Mouse (Mus musculus) retina, embryonic 14.5 days (tissue): ENCODE data around the gene Stra6l.

Experiments used
- DNase-seq: peaks from one replicate; pipeline ENCODE4 v3.0.0-alpha.2; 2015; ENCODE audit warnings: low spot score

Stra6l gene

DNA sequence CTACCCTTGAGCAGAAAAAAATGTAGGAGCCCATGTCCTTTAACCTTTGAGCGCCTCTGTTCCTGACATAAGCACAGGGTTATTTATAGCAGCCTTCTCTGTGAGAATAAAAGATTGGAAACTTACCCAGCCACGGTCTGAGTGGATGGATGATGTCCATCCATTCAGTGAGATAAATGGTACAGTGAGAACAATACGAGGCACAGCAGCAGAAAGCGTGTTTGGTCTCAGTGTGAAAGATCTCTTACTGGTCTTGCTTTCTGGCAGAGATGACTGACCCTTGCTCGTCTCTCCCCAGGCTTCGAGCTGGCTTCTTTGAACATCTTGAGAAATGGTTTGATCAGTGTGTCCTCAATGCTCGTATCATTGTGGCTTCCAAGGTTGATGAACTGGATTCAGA is 68.6 kb downstream of the Stra6l start:
- no peak for DNase-seq

DNA sequence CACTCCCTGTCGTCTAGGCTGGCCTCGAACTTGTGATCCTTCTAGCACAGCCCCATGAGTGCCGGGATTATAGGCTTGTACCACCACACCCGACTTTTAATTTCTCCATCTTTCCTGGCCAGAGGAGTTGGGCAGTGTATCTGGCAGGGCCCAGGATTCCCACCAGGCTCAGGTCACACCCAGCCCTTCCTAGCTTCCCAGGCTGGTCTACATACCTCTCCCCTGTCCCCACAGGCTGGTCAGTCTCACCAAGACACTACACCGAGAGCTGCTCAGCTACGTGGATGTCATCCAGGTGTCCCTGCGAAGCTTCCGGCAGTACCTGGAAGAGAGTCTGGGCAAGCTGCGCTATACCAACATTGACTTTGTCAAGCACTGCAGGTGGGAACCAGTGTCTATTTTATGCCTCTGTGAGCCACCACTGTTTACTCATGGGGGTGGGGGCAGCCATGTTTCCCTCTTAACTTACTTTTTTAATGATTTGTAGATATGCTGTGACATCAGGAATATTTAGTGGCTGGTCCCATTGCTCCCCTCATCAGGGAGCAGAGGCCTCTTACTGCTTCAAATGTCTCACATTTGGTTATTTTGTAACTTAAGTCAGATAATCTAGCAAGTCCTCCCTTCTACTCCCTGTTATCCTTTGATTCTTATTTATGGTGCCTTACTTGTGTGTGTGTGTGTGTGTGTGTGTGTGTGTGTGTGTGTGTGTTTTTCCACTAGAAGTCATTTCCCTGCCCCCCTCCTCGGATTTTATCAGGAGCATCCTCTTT is 73.4 kb downstream of the Stra6l start:
- DNase-seq: no peak

DNA sequence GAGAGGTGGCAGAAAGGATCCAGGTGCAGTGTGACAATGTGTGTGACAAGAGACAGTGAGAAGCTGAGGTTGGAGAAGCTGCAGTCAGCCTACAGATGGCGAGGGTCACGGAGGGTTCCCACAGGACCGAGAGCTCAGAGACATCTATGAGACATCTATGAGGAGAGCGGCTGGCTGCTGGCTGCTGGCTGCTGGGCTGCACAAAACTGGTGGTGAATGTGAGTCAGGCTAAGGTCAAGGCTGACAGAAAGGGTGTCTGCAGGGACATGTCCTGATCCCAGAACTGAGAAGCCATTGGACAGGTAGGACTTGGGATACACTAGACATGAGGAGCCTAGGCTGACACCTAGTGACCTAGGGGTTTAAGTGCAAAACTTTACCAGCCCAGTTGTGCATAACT is 75.5 kb downstream of the Stra6l start:
- no peak for DNase-seq

DNA sequence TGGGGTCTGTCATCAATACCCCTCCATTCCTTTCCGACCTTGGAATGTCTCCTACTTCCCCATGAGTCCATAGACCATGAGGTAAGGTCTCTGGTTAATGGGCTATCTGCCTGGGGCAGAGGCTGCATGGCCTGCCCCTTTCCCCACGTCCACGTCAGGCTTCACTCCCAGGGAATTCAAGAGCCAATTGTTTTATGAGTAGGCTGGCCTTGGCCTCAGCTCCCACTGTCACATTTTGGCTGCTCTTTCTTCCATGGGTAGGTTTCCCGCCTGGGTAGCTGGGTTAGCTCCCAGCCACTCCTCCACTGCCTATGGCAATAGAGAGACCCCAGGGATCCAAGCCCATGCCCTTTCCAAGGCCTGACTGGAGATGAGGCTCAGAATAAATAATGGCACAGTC is 80.1 kb downstream of the Stra6l start:
- no peak for DNase-seq
